Mouse (Mus musculus): ENCODE results near the gene Alpl. TPM values are rescaled to one million over a fixed set of nuclear protein-coding genes. Genes with fewer than 3 reads are reported as not detected.

Alpl gene
- polyA plus RNA-seq (2014; fragmentation: Nextera tagmentation; extraction: Ambion mirVana): 17.4 and 21.2 TPM in 2 replicates

GRCm38 (mm10) chr4:137795611-137796557 lies at the start of gene Alpl:
Gene Alpl (minus strand): TSS chr4:137796384.
- peak within 1 kb of the TSS; percentile 86 for H3K4me2 ChIP-seq (replicated peaks; ENCODE audit: low read depth, low read length)
- no peak within 1 kb of the TSS for H3K27ac ChIP-seq (ENCODE audit: low read depth, low read length)
- peak; percentile 67 for ATAC-seq (ENCODE audit: low FRiP score)
- H3K9ac ChIP-seq (ENCODE audit: low read depth, low read length): peak within 1 kb of the TSS; percentile 21; the same call in 1 of the 2 replicates
- no peaks in the 10 kb centered on the region for H3K36me3 ChIP-seq (ENCODE audit: control insufficient read depth, insufficient read depth, low read length)
- H3K4me1 ChIP-seq (replicated peaks; ENCODE audit: control insufficient read depth, insufficient read depth, low read length): peaks cover 6% of the 10 kb centered on the region
- WGBS: under 1% methylated on average over 53 of the region's 78 CpGs
- H3K27me3 ChIP-seq (ENCODE audit: control insufficient read depth, insufficient read depth, low read length): 0 out of 2 replicates have a peak, but pooled peaks cover 2% of the 10 kb centered on the region
- DNase-seq (ENCODE audit: low spot score): peak; percentile 88
- no peaks in the 10 kb centered on the region for H3K9me3 ChIP-seq (ENCODE audit: control insufficient read depth, low read length)
- peak within 1 kb of the TSS; percentile 42 for H3K4me3 ChIP-seq (ENCODE audit: low read depth, low read length)

GRCm38 (mm10) chr4:137844656-137845055 lies 48.5 kb upstream of the Alpl start:
- Histone ChIP-seq H3K9me3 (ENCODE audit: control insufficient read depth, low read length) (no peaks in the 10 kb centered on the region), H3K4me3 (ENCODE audit: low read depth, low read length) (no peak overlapping the region), H3K36me3 (ENCODE audit: control insufficient read depth, insufficient read depth, low read length) (no peaks in the 10 kb centered on the region), H3K27ac (ENCODE audit: low read depth, low read length) (no peak overlapping the region), H3K4me1 (replicated peaks; ENCODE audit: control insufficient read depth, insufficient read depth, low read length) (no peaks in the 10 kb centered on the region), H3K9ac (ENCODE audit: low read depth, low read length) (no peak overlapping the region), H3K4me2 (replicated peaks; ENCODE audit: low read depth, low read length) (no peak overlapping the region), H3K27me3 (ENCODE audit: control insufficient read depth, insufficient read depth, low read length) (no peaks in the 10 kb centered on the region)
- ATAC-seq (ENCODE audit: low FRiP score) (no peak), DNase-seq (ENCODE audit: low spot score) (peak; percentile 85)
- WGBS: 23% methylated on average over 11 of the region's 11 CpGs

GRCm38 (mm10) chr4:137839452-137839851 lies 43.3 kb upstream of the Alpl start:
- H3K4me3 ChIP-seq (ENCODE audit: low read depth, low read length): no peak overlapping the region
- ATAC-seq (ENCODE audit: low FRiP score) (no peak), DNase-seq (ENCODE audit: low spot score) (no peak)
- no peaks in the 10 kb centered on the region for H3K36me3 ChIP-seq (ENCODE audit: control insufficient read depth, insufficient read depth, low read length)
- H3K9ac ChIP-seq (ENCODE audit: low read depth, low read length): no peak overlapping the region
- H3K27me3 ChIP-seq (ENCODE audit: control insufficient read depth, insufficient read depth, low read length): no peaks in the 10 kb centered on the region
- no peak overlapping the region for H3K4me2 ChIP-seq (replicated peaks; ENCODE audit: low read depth, low read length)
- WGBS: 85% methylated on average over 5 of the region's 5 CpGs
- H3K9me3 ChIP-seq (ENCODE audit: control insufficient read depth, low read length): no peaks in the 10 kb centered on the region
- no peaks in the 10 kb centered on the region for H3K4me1 ChIP-seq (replicated peaks; ENCODE audit: control insufficient read depth, insufficient read depth, low read length)
- H3K27ac ChIP-seq (ENCODE audit: low read depth, low read length): no peak overlapping the region

GRCm38 (mm10) chr4:137838791-137839190 lies 42.6 kb upstream of the Alpl start:
- no peaks in the 10 kb centered on the region for H3K9me3 ChIP-seq (ENCODE audit: control insufficient read depth, low read length)
- DNase-seq (ENCODE audit: low spot score) (no peak), ATAC-seq (ENCODE audit: low FRiP score) (no peak)
- H3K9ac ChIP-seq (ENCODE audit: low read depth, low read length): no peak overlapping the region
- no peaks in the 10 kb centered on the region for H3K4me1 ChIP-seq (replicated peaks; ENCODE audit: control insufficient read depth, insufficient read depth, low read length)
- no peaks in the 10 kb centered on the region for H3K27me3 ChIP-seq (ENCODE audit: control insufficient read depth, insufficient read depth, low read length)
- no peak overlapping the region for H3K4me2 ChIP-seq (replicated peaks; ENCODE audit: low read depth, low read length)
- H3K27ac ChIP-seq (ENCODE audit: low read depth, low read length): no peak overlapping the region
- H3K4me3 ChIP-seq (ENCODE audit: low read depth, low read length): no peak overlapping the region
- WGBS: 90% methylated on average over 2 of the region's 2 CpGs
- no peaks in the 10 kb centered on the region for H3K36me3 ChIP-seq (ENCODE audit: control insufficient read depth, insufficient read depth, low read length)

- Histone ChIP-seq H3K27ac (ENCODE audit: low read depth, low read length) (no peak overlapping the region), H3K4me3 (ENCODE audit: low read depth, low read length) (no peak overlapping the region), H3K36me3 (ENCODE audit: control insufficient read depth, insufficient read depth, low read length) (no peaks in the 10 kb centered on the region), H3K9me3 (ENCODE audit: control insufficient read depth, low read length) (no peaks in the 10 kb centered on the region), H3K9ac (ENCODE audit: low read depth, low read length) (no peak overlapping the region), H3K4me1 (replicated peaks; ENCODE audit: control insufficient read depth, insufficient read depth, low read length) (no peaks in the 10 kb centered on the region), H3K27me3 (ENCODE audit: control insufficient read depth, insufficient read depth, low read length) (no peaks in the 10 kb centered on the region), H3K4me2 (replicated peaks; ENCODE audit: low read depth, low read length) (no peak overlapping the region)
- DNase-seq (ENCODE audit: low spot score) (no peak), ATAC-seq (ENCODE audit: low FRiP score) (no peak)
- WGBS: 84% methylated on average over 8 of the region's 8 CpGs
Observed at GRCm38 (mm10) chr4:137837792-137838191, 41.6 kb upstream of the Alpl start.

- Histone ChIP-seq H3K4me1 (replicated peaks; ENCODE audit: control insufficient read depth, insufficient read depth, low read length) (no peaks in the 10 kb centered on the region), H3K27ac (ENCODE audit: low read depth, low read length) (no peak overlapping the region), H3K9me3 (ENCODE audit: control insufficient read depth, low read length) (no peaks in the 10 kb centered on the region), H3K4me2 (replicated peaks; ENCODE audit: low read depth, low read length) (no peak overlapping the region), H3K4me3 (ENCODE audit: low read depth, low read length) (no peak overlapping the region), H3K9ac (ENCODE audit: low read depth, low read length) (no peak overlapping the region), H3K27me3 (ENCODE audit: control insufficient read depth, insufficient read depth, low read length) (no peaks in the 10 kb centered on the region), H3K36me3 (ENCODE audit: control insufficient read depth, insufficient read depth, low read length) (no peaks in the 10 kb centered on the region)
- no peak for DNase-seq (ENCODE audit: low spot score)
- ATAC-seq (ENCODE audit: low FRiP score): no peak
- WGBS: 87% methylated on average over 5 of the region's 5 CpGs
Observed at GRCm38 (mm10) chr4:137836741-137837140, 40.6 kb upstream of the Alpl start.

GRCm38 (mm10) chr4:137835624-137836337 lies 39.6 kb upstream of the Alpl start:
- no peak overlapping the region for H3K27ac ChIP-seq (ENCODE audit: low read depth, low read length)
- no peaks in the 10 kb centered on the region for H3K9me3 ChIP-seq (ENCODE audit: control insufficient read depth, low read length)
- peak; percentile 82 for ATAC-seq (ENCODE audit: low FRiP score)
- H3K27me3 ChIP-seq (ENCODE audit: control insufficient read depth, insufficient read depth, low read length): no peaks in the 10 kb centered on the region
- no peak overlapping the region for H3K4me2 ChIP-seq (replicated peaks; ENCODE audit: low read depth, low read length)
- 18% methylated on average over 12 of the region's 14 CpGs for WGBS
- H3K4me1 ChIP-seq (replicated peaks; ENCODE audit: control insufficient read depth, insufficient read depth, low read length): no peaks in the 10 kb centered on the region
- no peak overlapping the region for H3K4me3 ChIP-seq (ENCODE audit: low read depth, low read length)
- H3K36me3 ChIP-seq (ENCODE audit: control insufficient read depth, insufficient read depth, low read length): no peaks in the 10 kb centered on the region
- peak overlapping the region; percentile 24; the same call in 1 of the 2 replicates for H3K9ac ChIP-seq (ENCODE audit: low read depth, low read length)
- peak; percentile 88 for DNase-seq (ENCODE audit: low spot score)

GRCm38 (mm10) chr4:137831598-137831997 lies 35.4 kb upstream of the Alpl start:
- H3K27ac ChIP-seq (ENCODE audit: low read depth, low read length): no peak overlapping the region
- H3K9ac ChIP-seq (ENCODE audit: low read depth, low read length): no peak overlapping the region
- H3K27me3 ChIP-seq (ENCODE audit: control insufficient read depth, insufficient read depth, low read length): no peaks in the 10 kb centered on the region
- no peaks in the 10 kb centered on the region for H3K4me1 ChIP-seq (replicated peaks; ENCODE audit: control insufficient read depth, insufficient read depth, low read length)
- no peak overlapping the region for H3K4me3 ChIP-seq (ENCODE audit: low read depth, low read length)
- DNase-seq (ENCODE audit: low spot score): no peak
- no peak for ATAC-seq (ENCODE audit: low FRiP score)
- H3K4me2 ChIP-seq (replicated peaks; ENCODE audit: low read depth, low read length): no peak overlapping the region
- no peaks in the 10 kb centered on the region for H3K36me3 ChIP-seq (ENCODE audit: control insufficient read depth, insufficient read depth, low read length)
- H3K9me3 ChIP-seq (ENCODE audit: control insufficient read depth, low read length): no peaks in the 10 kb centered on the region
- whole genome bisulfite sequencing: 83% methylated on average over 11 of the region's 11 CpGs
